ENCODE assay signal across 12 mouse cellular contexts in genomic region chr6:140478031-140478430, GRCm38 (mm10). TPM values are rescaled to one million over a fixed set of nuclear protein-coding genes. Genes with fewer than 3 reads are reported as not detected.
DNase-seq lines count a peak whose midpoint lies in the region; ATAC-seq and TF ChIP-seq lines count a peak whose summit lies in the region.
"Had no signal": no experiment of that assay in that cellular context is flagged by ENCODE, and none has a peak within 500 bp of the region (broad histone marks: within the 10 kb centered on the region; RNA-seq: fewer than 3 reads in every experiment).

No protein-coding gene starts in this region.

- peaks cover 6% of the 10 kb centered on the region for H3K4me1 ChIP-seq in hindbrain, postnatal 0 days (ENCODE audit: insufficient read depth, low read length)

- H3K36me3 ChIP-seq in hindbrain, postnatal 0 days (ENCODE audit: insufficient read depth, low read length) = no peaks in the 10 kb centered on the region
- H3K36me3 ChIP-seq: heart, embryonic 13.5 days; neural tube, embryonic 12.5 days had no signal

- H3K9ac ChIP-seq in hindbrain, postnatal 0 days (replicated peaks; ENCODE audit: low read length) = no peak overlapping the region
- H3K9ac ChIP-seq: heart, embryonic 13.5 days; neural tube, embryonic 12.5 days had no signal

- DNase-seq in layer of hippocampus, adult 2 months (ENCODE audit: low spot score in 2 of 2) = no peak
- DNase-seq in layer of hippocampus, postnatal 25 days (ENCODE audit: extremely low spot score in 1 of 2, low spot score in 1 of 2) = no peak
- peak; percentile 25 for DNase-seq in urinary bladder, postnatal 14 days (ENCODE audit: low spot score)
- DNase-seq in urinary bladder, adult 18-20 months (ENCODE audit: low spot score in 2 of 2) = no peak
- peak; percentile 15 for DNase-seq in hindbrain, postnatal 0 days (ENCODE audit: low spot score)
- DNase-seq in ovary, postnatal 36 days (ENCODE audit: low spot score) = no peak
- no peak for DNase-seq in heart, postnatal 10 days
- DNase-seq: kidney, postnatal 10 days; lung, adult 2 months; right cerebral cortex, postnatal 4 days had no signal

- no peak for ATAC-seq in hindbrain, postnatal 0 days

- no peak overlapping the region for H3K4me2 ChIP-seq in hindbrain, postnatal 0 days (ENCODE audit: low read depth, low read length)
- H3K4me2 ChIP-seq: heart, embryonic 13.5 days; neural tube, embryonic 12.5 days had no signal

- no peak for TF ChIP-seq CTCF in layer of hippocampus, adult 2 months (conservative IDR thresholded peaks at IDR 0.05)
- no peak for TF ChIP-seq CTCF in hindbrain, postnatal 0 days (IDR thresholded peaks at IDR 0.05; ENCODE audit: low read depth)

- peak overlapping the region; percentile 7; the same call in 1 of the 2 replicates for H3K27ac ChIP-seq in layer of hippocampus, adult 2 months
- peak overlapping the region; percentile 51; the same call in 1 of the 2 replicates for H3K27ac ChIP-seq in hindbrain, postnatal 0 days
- H3K27ac ChIP-seq: neural tube, embryonic 12.5 days had no signal

- intact Hi-C loops in heart, postnatal 10 days (cut with DNase I) = no loop called here

- H3K9me3 ChIP-seq in hindbrain, postnatal 0 days (ENCODE audit: low read length) = no peaks in the 10 kb centered on the region
- H3K9me3 ChIP-seq: heart, embryonic 13.5 days; neural tube, embryonic 12.5 days had no signal

- no peak overlapping the region for H3K4me3 ChIP-seq in layer of hippocampus, adult 2 months
- no peak overlapping the region for H3K4me3 ChIP-seq in hindbrain, postnatal 0 days (ENCODE audit: low read length)
- H3K4me3 ChIP-seq: heart, embryonic 13.5 days; neural tube, embryonic 12.5 days had no signal

- WGBS in hindbrain, postnatal 0 days = 51% methylated on average over 7 of the region's 7 CpGs

- H3K27me3 ChIP-seq in hindbrain, postnatal 0 days (ENCODE audit: insufficient read depth, low read length) = no peaks in the 10 kb centered on the region
- H3K27me3 ChIP-seq: heart, embryonic 13.5 days; neural tube, embryonic 12.5 days had no signal

RNA-seq across cellular contexts. Expression of gene Plekha5, which starts 54.2 kb away (rescaled TPM):
- total RNA-seq in layer of hippocampus, adult 2 months (2021) = 100 to 1,000 TPM; 109 to 125 TPM
- 100 to 1,000 TPM in 1 of 2 experiments, 10 to 100 TPM in 1; 78.0 to 107 TPM for total RNA-seq in layer of hippocampus, postnatal 25 days (2021)
- 34.4 and 37.8 TPM in 2 replicates for total RNA-seq in hindbrain, postnatal 0 days (2014; rRNA removed)
- polyA plus RNA-seq in hindbrain, postnatal 0 days (2015; fragmentation: Nextera tagmentation; extraction: Ambion mirVana) = 29.3 and 29.9 TPM in 2 replicates
- 10 to 100 TPM; 38.3 to 39.2 TPM for total RNA-seq in heart, postnatal 10 days (2021)

Comparison
In these comparisons a context has a peak if more than half of its experiments do, and no peak if none do; other contexts are left out.
1. DNase-seq: peak in urinary bladder, postnatal 14 days (single experiment) and hindbrain, postnatal 0 days (single experiment); none in layer of hippocampus, adult 2 months (0 of 2), layer of hippocampus, postnatal 25 days (0 of 2), urinary bladder, adult 18-20 months (0 of 2), ovary, postnatal 36 days (single experiment) and heart, postnatal 10 days (0 of 2).